In the genomic region with DNA sequence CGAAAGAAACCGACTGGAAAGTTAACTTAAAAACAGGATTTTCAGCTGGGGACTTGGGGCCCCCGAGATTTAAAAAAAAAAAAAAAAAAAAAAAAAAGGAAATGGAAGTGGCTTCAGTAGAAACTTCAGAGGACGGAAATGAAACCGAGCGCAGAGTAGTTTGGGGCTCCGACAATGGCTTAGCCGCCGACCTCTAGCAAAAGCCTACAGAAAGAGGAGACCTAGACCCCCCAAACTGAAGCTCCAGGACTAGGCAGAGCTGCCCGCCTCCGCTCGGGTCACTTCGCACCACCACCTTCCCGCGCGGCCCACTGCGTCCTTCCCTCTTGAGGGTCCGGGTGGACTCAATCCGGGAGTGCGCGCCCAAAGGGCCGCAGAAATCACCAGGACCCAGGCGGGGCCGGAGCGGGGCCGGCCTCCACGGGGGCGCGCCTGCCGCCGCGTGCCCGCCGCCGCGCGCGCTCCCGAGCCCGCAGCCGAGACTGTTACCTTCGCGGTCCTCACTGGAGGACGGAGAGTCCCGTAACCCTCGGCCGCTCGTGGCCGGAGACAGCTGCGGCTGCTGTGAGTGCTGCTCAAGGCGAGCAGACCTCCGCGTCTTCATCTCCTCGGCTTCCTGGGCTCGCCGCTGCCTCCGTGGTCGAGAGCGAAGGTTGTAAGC, we compare ENCODE assay signal across 8 mouse cellular contexts. TPM values are rescaled to one million over a fixed set of nuclear protein-coding genes. Genes with fewer than 3 reads are reported as not detected.
DNase-seq lines count a peak whose midpoint lies in the region; ATAC-seq and TF ChIP-seq lines count a peak whose summit lies in the region.

A gene (plus strand): TSS at position 135 of the 661 bp plus-strand sequence.

- DNase-seq in thymus, adult 2 months, result no peak
- DNase-seq in thymus, postnatal 25 days, result no peak
- DNase-seq in c-Kit-positive CD71-negative TER-119-negative erythroid progenitor cells, embryonic 14.5 days (ENCODE audit: low read depth), result peak; percentile 68
- peak; percentile 76 for DNase-seq in gastrocnemius, postnatal 10 days
- peak; percentile 90 for DNase-seq in hindbrain, postnatal 0 days (ENCODE audit: low spot score)
- peak; percentile 90 for DNase-seq in testis, postnatal 14 days (ENCODE audit: low spot score)

- no peak for TF ChIP-seq POLR2A in thymus, adult 2 months (IDR thresholded peaks at IDR 0.05; ENCODE audit: control insufficient read depth, extremely low read depth, insufficient read depth, low read length, poor library complexity)

- H3K36me3 ChIP-seq in thymus, adult 2 months (ENCODE audit: control insufficient read depth, insufficient read depth, low read length), result peaks cover 32% of the 10 kb centered on the region
- H3K36me3 ChIP-seq in hindbrain, postnatal 0 days (ENCODE audit: insufficient read depth, low read length), result peaks cover 11% of the 10 kb centered on the region; the same call in 1 of the 2 replicates
- peaks cover 32% of the 10 kb centered on the region for H3K36me3 ChIP-seq in limb, embryonic 15.5 days
- H3K36me3 ChIP-seq in midbrain, embryonic 16.5 days (ENCODE audit: control insufficient read depth, insufficient read depth, low read length), result peaks cover 17% of the 10 kb centered on the region

- peak within 1 kb of the TSS; percentile 89 for H3K9ac ChIP-seq in hindbrain, postnatal 0 days (replicated peaks; ENCODE audit: low read length)
- peak within 1 kb of the TSS; percentile 84 for H3K9ac ChIP-seq in limb, embryonic 15.5 days
- H3K9ac ChIP-seq in midbrain, embryonic 16.5 days (ENCODE audit: low read depth, low read length), result peak within 1 kb of the TSS; percentile 92

- 0 out of 2 replicates have a peak, but pooled peaks cover 2% of the 10 kb centered on the region for H3K4me1 ChIP-seq in thymus, adult 2 months (replicated peaks; ENCODE audit: control insufficient read depth, insufficient read depth, low read length)
- H3K4me1 ChIP-seq in hindbrain, postnatal 0 days (ENCODE audit: insufficient read depth, low read length), result peaks cover 4% of the 10 kb centered on the region; the same call in 1 of the 2 replicates
- H3K4me1 ChIP-seq in limb, embryonic 15.5 days, result peaks cover 10% of the 10 kb centered on the region
- H3K4me1 ChIP-seq in midbrain, embryonic 16.5 days (ENCODE audit: control insufficient read depth, insufficient read depth, low read length), result peaks cover 11% of the 10 kb centered on the region

- peak within 1 kb of the TSS; percentile 70 for H3K4me2 ChIP-seq in hindbrain, postnatal 0 days (ENCODE audit: low read depth, low read length)
- peak within 1 kb of the TSS; percentile 51 for H3K4me2 ChIP-seq in limb, embryonic 15.5 days
- H3K4me2 ChIP-seq in midbrain, embryonic 16.5 days (ENCODE audit: low read length), result peak within 1 kb of the TSS; percentile 71

- no peaks in the 10 kb centered on the region for H3K27me3 ChIP-seq in thymus, adult 2 months (ENCODE audit: control insufficient read depth, insufficient read depth, low read length)
- H3K27me3 ChIP-seq in hindbrain, postnatal 0 days (ENCODE audit: insufficient read depth, low read length), result no peaks in the 10 kb centered on the region
- H3K27me3 ChIP-seq in limb, embryonic 15.5 days, result no peaks in the 10 kb centered on the region
- no peaks in the 10 kb centered on the region for H3K27me3 ChIP-seq in midbrain, embryonic 16.5 days (ENCODE audit: control insufficient read depth, insufficient read depth, low read depth, low read length)

- H3K9me3 ChIP-seq in hindbrain, postnatal 0 days (ENCODE audit: low read length), result no peaks in the 10 kb centered on the region
- H3K9me3 ChIP-seq in limb, embryonic 15.5 days, result no peaks in the 10 kb centered on the region
- H3K9me3 ChIP-seq in midbrain, embryonic 16.5 days (replicated peaks; ENCODE audit: control insufficient read depth, low read length, poor library complexity, severe bottlenecking), result no peaks in the 10 kb centered on the region

- under 1% methylated on average over 59 of the region's 59 CpGs for WGBS in thymus, adult 2 months
- under 1% methylated on average over 58 of the region's 59 CpGs for WGBS in hindbrain, postnatal 0 days
- under 1% methylated on average over 57 of the region's 59 CpGs for WGBS in limb, embryonic 15.5 days
- under 1% methylated on average over 51 of the region's 59 CpGs for WGBS in midbrain, embryonic 16.5 days

- H3K4me3 ChIP-seq in thymus, adult 2 months (ENCODE audit: control insufficient read depth, insufficient read depth, low read length), result peak within 1 kb of the TSS; percentile 75
- peak within 1 kb of the TSS; percentile 85 for H3K4me3 ChIP-seq in hindbrain, postnatal 0 days (ENCODE audit: low read length)
- H3K4me3 ChIP-seq in limb, embryonic 15.5 days, result peak within 1 kb of the TSS; percentile 85
- H3K4me3 ChIP-seq in midbrain, embryonic 16.5 days (ENCODE audit: low read depth, low read length), result peak within 1 kb of the TSS; percentile 80

- TF ChIP-seq CTCF in thymus, adult 2 months (IDR thresholded peaks at IDR 0.05; ENCODE audit: borderline replicate concordance, control insufficient read depth, extremely low read depth, insufficient read depth, low read length, poor library complexity), result no peak
- no peak for TF ChIP-seq CTCF in hindbrain, postnatal 0 days (IDR thresholded peaks at IDR 0.05; ENCODE audit: low read depth)

- ATAC-seq in hindbrain, postnatal 0 days, result peak; percentile 73
- peak; percentile 84 for ATAC-seq in limb, embryonic 15.5 days (ENCODE audit: insufficient number of reproducible peaks, low FRiP score, low TSS enrichment, low read depth)
- peak; percentile 84 for ATAC-seq in midbrain, embryonic 16.5 days

- H3K27ac ChIP-seq in thymus, adult 2 months (ENCODE audit: control insufficient read depth, insufficient read depth, low read length), result peak within 1 kb of the TSS; percentile 90
- peak within 1 kb of the TSS; percentile 100 for H3K27ac ChIP-seq in hindbrain, postnatal 0 days
- H3K27ac ChIP-seq in limb, embryonic 15.5 days, result peak within 1 kb of the TSS; percentile 100
- H3K27ac ChIP-seq in midbrain, embryonic 16.5 days (ENCODE audit: low read length), result peak within 1 kb of the TSS; percentile 99

RNA-seq across cellular contexts. Expression of the gene that starts here (rescaled TPM):
- 105 and 107 TPM in 2 replicates for polyA plus RNA-seq in thymus, adult 2 months (2012; rRNA removed)
- total RNA-seq in gastrocnemius, postnatal 10 days (2021), result 10 to 100 TPM; 64.9 to 78.2 TPM
- total RNA-seq in hindbrain, postnatal 0 days (2014; rRNA removed), result 69.4 and 71.7 TPM in 2 replicates
- polyA plus RNA-seq in hindbrain, postnatal 0 days (2015; fragmentation: Nextera tagmentation; extraction: Ambion mirVana), result 52.1 and 52.5 TPM in 2 replicates
- polyA plus RNA-seq in limb, embryonic 15.5 days (2015; fragmentation: Nextera tagmentation; extraction: Ambion mirVana), result 116 and 119 TPM in 2 replicates
- polyA plus RNA-seq in midbrain, embryonic 16.5 days (2015; fragmentation: Nextera tagmentation; extraction: Ambion mirVana), result 58.1 and 60.9 TPM in 2 replicates

Comparison
In these comparisons a context has a peak if more than half of its experiments do, and no peak if none do; other contexts are left out.
1. DNase-seq: peak in c-Kit-positive CD71-negative TER-119-negative erythroid progenitor cells, embryonic 14.5 days (single experiment), gastrocnemius, postnatal 10 days (single experiment), hindbrain, postnatal 0 days (single experiment) and testis, postnatal 14 days (single experiment); none in thymus, adult 2 months (single experiment) and thymus, postnatal 25 days (single experiment).
2. Peak in every context shown above with its lines, with median percentiles within 50 percentile points of each other: H3K27ac ChIP-seq, H3K4me3 ChIP-seq, ATAC-seq, H3K4me2 ChIP-seq and H3K9ac ChIP-seq.